Mouse (Mus musculus) E14TG2a.4 (cell line): ENCODE results near the gene Cdh20.

ENCODE experiments used
- CTCF ChIP-seq: conservative IDR thresholded peaks from 2 replicates; pipeline ENCODE4 v1.5.1; 2014; ENCODE audit warnings: low read length
- NANOG ChIP-seq: IDR thresholded peaks from 2 replicates; pipeline ENCODE4 v1.6.1; 2014; ENCODE audit warnings: borderline replicate concordance, low read length, mixed read lengths
- POU5F1 ChIP-seq: IDR thresholded peaks from 2 replicates; pipeline ENCODE4 v1.6.1; 2014; ENCODE audit warnings: low read length, borderline replicate concordance

- no peak for TF ChIP-seq CTCF
- TF ChIP-seq POU5F1 = no peak
- TF ChIP-seq NANOG = no peak
These were observed 210.7 kb downstream of the Cdh20 start for GRCm38 (mm10) chr1:104979068-104979467.
